Mouse (Mus musculus) induced T-regulatory cell, adult 2 months (primary cell): ENCODE measurements around the gene Slc16a8.

ENCODE experiments used
- DNase-seq: peaks from one replicate; pipeline ENCODE4 v3.0.0-alpha.2; 2012; ENCODE audit warnings: low read depth

The Slc16a8 gene

GRCm38 (mm10) chr15:79254661-79255060, at the start of gene Slc16a8:
Gene Slc16a8 (minus strand): TSS chr15:79254761.
- no peak for DNase-seq

DNA sequence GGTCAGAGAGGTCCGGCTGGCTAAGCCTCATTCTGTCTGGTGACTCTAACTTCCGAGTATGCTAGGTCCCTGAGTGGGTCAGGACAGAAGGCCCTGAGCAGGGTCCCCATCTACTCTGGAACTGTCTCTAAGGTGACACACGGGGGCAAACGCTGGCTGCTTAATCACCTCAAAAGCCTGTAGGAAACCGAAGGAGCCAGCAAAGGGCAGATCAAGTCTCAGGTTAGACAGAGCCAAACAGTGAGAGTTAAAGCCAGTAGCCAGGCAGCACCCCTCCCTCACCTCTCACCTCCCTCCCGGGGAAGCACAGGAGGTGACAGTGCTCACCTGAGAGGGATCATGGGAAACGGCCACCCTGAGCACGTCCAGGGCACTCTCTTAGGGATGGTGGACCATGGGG, 49.2 kb upstream of the Slc16a8 start:
- DNase-seq = no peak

DNA sequence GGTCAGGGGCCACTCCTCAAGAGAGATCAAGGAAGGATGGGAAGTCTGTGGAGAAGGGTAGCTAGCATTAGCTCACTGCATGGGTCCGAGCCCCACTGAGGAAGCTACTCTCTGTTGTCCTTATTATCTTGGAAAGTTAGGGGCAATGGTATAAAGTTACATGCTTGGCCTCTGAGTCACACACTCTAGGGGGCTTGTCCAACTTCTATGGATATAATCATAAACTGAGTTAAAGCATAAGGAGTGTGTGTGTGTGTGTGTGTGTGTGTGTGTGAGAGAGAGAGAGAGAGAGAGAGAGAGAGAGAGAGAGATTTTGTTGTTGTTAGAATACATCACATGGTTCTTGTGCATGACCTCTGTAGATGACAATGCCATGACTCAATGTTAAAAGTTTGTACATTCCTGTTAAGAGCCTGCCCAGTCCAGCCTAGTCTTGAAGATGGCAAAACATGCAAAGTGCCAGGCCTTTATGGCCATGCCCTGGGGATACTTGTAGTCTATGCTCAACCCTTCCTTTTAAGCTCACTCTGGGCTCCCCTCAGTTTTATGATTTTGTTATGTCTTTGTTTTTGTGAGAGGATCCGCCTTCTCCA, 45.1 kb upstream of the Slc16a8 start:
- no peak for DNase-seq

GRCm38 (mm10) chr15:79298553-79298952, 44.0 kb upstream of the Slc16a8 start:
- no peak for DNase-seq

DNA sequence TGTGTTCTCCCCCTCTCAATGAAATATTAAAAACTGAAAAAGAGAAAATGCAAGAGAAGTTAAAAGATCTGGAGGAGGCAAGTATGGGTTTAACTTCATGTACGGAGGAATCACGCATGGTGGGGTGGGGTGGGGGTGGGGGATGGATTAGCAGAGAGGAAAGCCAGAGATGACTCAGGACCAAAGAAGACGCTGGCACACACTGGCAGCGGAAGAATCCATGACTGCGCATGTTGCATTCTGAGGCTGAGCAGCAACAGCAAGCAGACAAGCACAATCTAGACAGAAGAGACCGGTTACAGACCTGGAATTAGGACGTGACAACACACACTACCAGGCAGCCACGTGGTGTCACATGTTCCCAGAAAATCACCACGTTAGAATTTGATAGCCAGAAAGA, 38.2 kb upstream of the Slc16a8 start:
- DNase-seq = no peak

DNA sequence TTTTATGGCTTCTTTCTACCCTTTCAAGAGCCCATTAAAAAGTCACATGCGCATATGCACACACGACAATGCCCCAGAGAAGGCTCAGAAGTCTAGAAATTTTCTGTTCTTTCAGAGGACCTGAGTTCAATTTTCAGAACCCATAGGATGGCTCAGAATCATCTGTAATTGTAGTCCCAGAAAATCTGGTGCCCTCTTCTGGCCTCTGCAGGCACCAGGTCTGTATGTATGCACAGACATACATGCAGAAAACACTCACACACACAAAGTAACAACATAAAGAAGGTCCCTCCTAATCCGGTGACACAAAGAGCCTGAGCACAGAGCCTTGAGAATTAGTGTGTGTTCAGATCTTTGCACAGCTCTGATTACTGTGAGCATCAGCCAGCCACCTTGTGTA, 35.8 kb upstream of the Slc16a8 start:
- no peak for DNase-seq

GRCm38 (mm10) chr15:79289441-79289840, 34.9 kb upstream of the Slc16a8 start:
- no peak for DNase-seq

- DNase-seq = no peak
Measured at GRCm38 (mm10) chr15:79288387-79288786, 33.8 kb upstream of the Slc16a8 start.

DNA sequence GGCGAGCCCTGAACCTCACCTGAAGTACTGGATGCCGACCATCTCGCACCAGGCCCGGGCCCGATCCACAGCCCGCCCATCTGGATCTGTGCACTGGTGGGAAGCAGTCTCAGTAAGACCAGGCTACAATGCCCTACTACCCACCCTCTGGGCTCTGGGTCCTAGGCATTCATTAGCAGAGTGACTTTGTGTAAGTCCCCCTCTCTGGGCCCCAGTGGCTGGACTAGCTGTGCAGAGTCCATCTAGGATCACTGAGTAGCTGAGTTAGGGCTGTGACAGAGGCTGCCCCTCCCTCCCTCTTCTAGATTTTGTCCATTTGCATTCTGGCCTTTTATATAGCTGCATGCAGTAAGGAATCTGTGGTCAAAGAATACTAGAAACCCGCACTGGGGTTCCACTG, 32.5 kb upstream of the Slc16a8 start:
- DNase-seq = no peak

GRCm38 (mm10) chr15:79286141-79286540, 31.6 kb upstream of the Slc16a8 start:
- no peak for DNase-seq

GRCm38 (mm10) chr15:79285399-79285798, 30.8 kb upstream of the Slc16a8 start, which contains the start of gene Baiap2l2:
Gene Baiap2l2 (minus strand): TSS chr15:79285537.
- no peak for DNase-seq

GRCm38 (mm10) chr15:79283371-79283770, 28.8 kb upstream of the Slc16a8 start:
- DNase-seq = no peak

DNA sequence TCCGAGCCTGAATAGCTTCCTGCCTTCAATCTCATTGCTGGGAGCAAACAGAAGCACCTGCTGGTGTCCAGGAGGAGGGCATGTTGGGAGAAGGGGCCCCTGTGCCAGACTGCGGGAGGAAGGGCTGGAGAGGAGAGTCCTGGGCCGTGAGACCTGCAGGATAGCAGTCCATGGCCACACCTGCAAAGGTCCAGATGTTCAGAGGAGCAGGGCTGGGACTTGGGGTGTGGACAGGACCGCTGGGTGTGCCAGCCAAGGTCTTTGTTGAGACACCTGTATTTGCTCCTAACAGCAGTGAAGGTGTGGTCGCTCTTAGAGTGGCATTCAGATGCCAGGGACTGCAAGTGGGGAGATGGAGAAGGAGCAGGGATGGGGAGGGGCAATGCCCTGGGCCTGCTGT, 27.9 kb upstream of the Slc16a8 start:
- DNase-seq = no peak

GRCm38 (mm10) chr15:79281389-79281788, 26.8 kb upstream of the Slc16a8 start:
- DNase-seq = peak; percentile 78

DNA sequence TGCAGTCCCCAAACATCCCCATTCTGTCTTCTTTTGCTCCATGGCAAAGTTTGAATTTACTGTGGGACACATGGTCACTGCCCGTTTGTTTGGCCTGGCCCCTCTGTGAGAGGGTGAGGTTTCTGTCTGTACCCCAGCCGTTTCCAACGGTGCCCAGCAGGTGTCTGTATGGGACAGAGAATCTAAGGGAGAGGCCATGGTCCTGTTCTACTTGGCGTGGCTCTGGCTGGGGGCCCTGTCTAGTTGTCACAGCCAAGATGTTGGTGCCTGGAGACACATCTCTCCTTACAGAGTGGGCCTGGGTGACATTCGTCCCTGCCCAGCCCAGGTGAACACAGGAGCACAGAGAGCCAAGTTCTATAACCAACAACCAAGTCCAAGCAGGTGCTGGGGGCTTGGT, 26.3 kb upstream of the Slc16a8 start:
- DNase-seq = no peak

DNA sequence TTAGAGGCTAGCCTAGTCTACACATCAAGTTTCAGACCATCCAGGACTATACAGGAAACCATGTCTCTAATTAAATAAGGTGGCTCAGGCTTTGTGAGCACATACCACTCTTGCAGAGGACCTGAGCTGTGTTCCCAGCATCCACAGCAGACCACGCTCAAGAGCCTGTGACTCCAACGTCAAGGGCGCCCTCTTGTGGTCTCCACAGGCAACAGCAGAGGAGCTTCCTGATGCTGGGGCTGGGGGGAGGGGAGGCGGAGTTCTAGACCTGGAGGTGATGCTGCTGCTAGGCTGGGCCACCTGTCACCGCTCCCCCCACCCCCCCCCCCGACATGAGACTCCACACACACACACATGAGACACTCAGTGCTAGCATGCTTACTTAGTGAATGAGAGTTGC, 25.6 kb upstream of the Slc16a8 start:
- DNase-seq = peak; percentile 78

DNA sequence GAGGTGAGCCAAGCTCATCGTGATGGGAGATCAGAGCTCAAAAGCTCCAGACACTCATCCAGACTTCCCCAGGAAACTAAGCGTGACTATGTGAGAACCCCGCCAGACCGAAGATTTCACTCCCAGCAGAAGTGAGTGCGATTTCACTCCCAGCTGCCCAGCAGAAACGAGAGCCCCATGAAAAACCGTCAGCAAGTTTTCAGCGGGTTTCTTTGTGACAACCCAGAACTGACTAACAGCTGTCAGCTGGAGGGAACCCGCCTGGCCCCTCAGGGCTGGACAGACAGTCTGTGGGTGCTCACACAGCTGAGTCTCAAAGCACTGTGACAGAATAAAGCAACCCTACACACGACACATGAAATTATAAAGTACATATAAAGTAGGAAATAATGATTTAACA, 23.2 kb upstream of the Slc16a8 start:
- no peak for DNase-seq

GRCm38 (mm10) chr15:79273020-79273419, 18.5 kb upstream of the Slc16a8 start:
- DNase-seq = no peak

- DNase-seq = peak; percentile 86
Measured at GRCm38 (mm10) chr15:79271124-79271746, 16.7 kb upstream of the Slc16a8 start.

DNA sequence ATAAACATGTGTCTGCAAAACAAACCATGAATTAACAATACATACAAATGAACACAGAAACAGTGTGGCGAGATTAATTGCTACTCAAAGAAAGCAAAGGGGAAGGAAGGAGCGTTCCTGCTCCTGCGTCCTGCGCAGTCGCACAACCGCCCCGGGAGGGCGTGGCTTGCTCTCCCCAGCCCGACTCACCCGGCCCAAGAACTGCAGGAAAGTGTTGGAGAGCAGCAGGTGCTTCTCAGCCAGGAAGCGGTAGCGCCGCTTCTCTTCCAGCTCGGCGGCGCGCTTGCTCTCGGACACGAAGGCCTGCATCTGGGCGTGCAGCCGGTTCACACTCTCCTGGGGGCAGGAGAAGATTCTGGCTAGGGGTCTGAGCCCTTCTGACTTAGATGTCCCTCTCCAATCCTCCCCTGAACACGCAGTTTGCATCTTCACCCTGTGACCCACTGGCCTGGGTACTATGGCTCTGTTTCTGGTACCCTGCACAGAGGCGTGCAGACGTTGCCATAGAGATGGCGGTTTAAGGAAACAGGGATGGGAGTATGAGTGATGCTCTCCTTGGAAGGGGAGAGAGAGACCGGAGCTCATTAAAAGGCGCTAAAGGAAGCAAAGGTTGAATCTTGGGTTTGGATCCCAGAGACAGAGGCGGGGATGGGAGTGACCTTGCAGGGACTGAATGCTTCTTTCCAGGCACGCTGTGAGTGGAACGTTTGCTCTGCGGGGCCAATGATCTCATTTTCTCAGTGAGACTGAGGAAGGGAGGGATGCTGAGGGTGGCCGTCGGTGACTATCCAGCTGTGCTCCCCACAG, 16.0 kb upstream of the Slc16a8 start:
- peak; percentile 90 for DNase-seq

- no peak for DNase-seq
Measured at GRCm38 (mm10) chr15:79268521-79268920, 14.0 kb upstream of the Slc16a8 start.

GRCm38 (mm10) chr15:79265384-79265783, 10.8 kb upstream of the Slc16a8 start:
- DNase-seq = no peak

GRCm38 (mm10) chr15:79263726-79264125, 9.2 kb upstream of the Slc16a8 start:
- DNase-seq = no peak
